Mouse (Mus musculus): ENCODE data around the gene Pskh1.

GRCm38 (mm10) chr8:105959350-105959749 is 59.1 kb downstream of the Pskh1 start:
- no peak for TF ChIP-seq CHD2 (IDR thresholded peaks at IDR 0.05; ENCODE audit: low read length)
- TF ChIP-seq POLR2A (IDR thresholded peaks at IDR 0.05; ENCODE audit: control insufficient read depth in 1 of 2, insufficient read depth in 1 of 2, low read depth in 1 of 2, low read length in 2 of 2, poor library complexity in 1 of 2) = no peak

Data from MEL (cell line).